Mouse (Mus musculus) limb, embryonic 14.5 days (tissue): ENCODE results near the gene Ppme1. TPM values are rescaled to one million over a fixed set of nuclear protein-coding genes. Genes with fewer than 3 reads are reported as not detected.
A peak's percentile ranks its signal among the peaks of the same experiment; 100 is the strongest.

Experiments used
- ATAC-seq: fragments of 200-750 bp; cut with Nextera tagmentation; 2 replicates; pipeline ENCODE4 v1.8.0; 2017; ENCODE audit warnings: low read depth, moderate number of reproducible peaks, moderate TSS enrichment; ENCODE audit not compliant: low FRiP score
- DNase-seq: peaks from one replicate; pipeline ENCODE4 v3.0.0-alpha.2; 2015; ENCODE audit warnings: low spot score
- H3K27ac ChIP-seq: fragments of 300-500 bp; sonication (generic); replicated peaks from 2 replicates; pipeline ENCODE4 v1.5.1; 2014; ENCODE audit warnings: low read depth, mild to moderate bottlenecking, low read length, moderate library complexity, mixed read lengths
- H3K27me3 ChIP-seq: fragments of 300-500 bp; sonication (generic); 2 replicates; pipeline ENCODE4 v1.6.1; 2014; ENCODE audit warnings: low read length, mixed read lengths; ENCODE audit not compliant: control insufficient read depth, insufficient read depth
- H3K36me3 ChIP-seq: fragments of 300-500 bp; sonication (generic); 2 replicates; pipeline ENCODE4 v1.6.1; 2014; ENCODE audit warnings: mild to moderate bottlenecking, low read length, moderate library complexity, mixed read lengths; ENCODE audit not compliant: control insufficient read depth, insufficient read depth
- H3K4me1 ChIP-seq: fragments of 300-500 bp; sonication (generic); 2 replicates; pipeline ENCODE4 v1.6.1; 2014; ENCODE audit warnings: antibody characterized with exemption, low read length, mixed read lengths; ENCODE audit not compliant: control insufficient read depth, insufficient read depth
- H3K4me2 ChIP-seq: fragments of 300-500 bp; sonication (generic); replicated peaks from 2 replicates; pipeline ENCODE4 v1.6.1; 2014; ENCODE audit warnings: low read depth, mild to moderate bottlenecking, low read length, moderate library complexity; ENCODE audit not compliant: severe bottlenecking
- H3K4me3 ChIP-seq: fragments of 300-500 bp; sonication (generic); replicated peaks from 2 replicates; pipeline ENCODE4 v1.5.1; 2014; ENCODE audit warnings: low read length
- H3K9ac ChIP-seq: fragments of 300-500 bp; sonication (generic); 2 replicates; pipeline ENCODE4 v1.6.1; 2014; ENCODE audit warnings: mild to moderate bottlenecking, low read depth, low read length, moderate library complexity; ENCODE audit not compliant: severe bottlenecking
- H3K9me3 ChIP-seq: fragments of 300-500 bp; sonication (generic); 2 replicates; pipeline ENCODE4 v1.6.1; 2016; ENCODE audit warnings: low read length; ENCODE audit not compliant: control insufficient read depth
- POLR2A ChIP-seq: fragments of 200-500 bp; IDR thresholded peaks from 2 replicates; pipeline ENCODE4 v1.8.0; 2012; ENCODE audit warnings: inconsistent platforms, mild to moderate bottlenecking, moderate library complexity, borderline replicate concordance; ENCODE audit not compliant: insufficient read depth, insufficient read length; ENCODE audit errors: extremely low read depth
- WGBS: fragments of 180-500 bp; shearing (Covaris S2); extraction: QIAGEN DNeasy Blood & Tissue Kit; methylation state at CpG from one replicate; pipeline ENCODE4 v1.1.7; 2014; 5-methylcytosine and 5-hydroxymethylcytosine counted together
- polyA plus RNA-seq, 2 experiments: library from polyadenylated mRNA; depleted of rRNA in 1 of 2; stranded (reverse) in 1 of 2; unstranded in 1 of 2; fragments of >200 nt; fragmentation: Nextera tagmentation in 1 of 2; extraction: Ambion mirVana in 1 of 2; gene quantifications; 2 replicates each; pipeline versions ENCODE4 v1.2.1 to v1.2.3; 2012 to 2014

Gene Ppme1
- polyA plus RNA-seq, 2 experiments = 44.0 to 68.8 TPM

- WGBS = 6% methylated on average over 11 of the region's 11 CpGs
- Histone ChIP-seq H3K4me2 (peak overlapping the region; percentile 54), H3K4me3 (peak overlapping the region; percentile 19), H3K9me3 (0 out of 2 replicates have a peak, but pooled peaks cover 7% of the 10 kb centered on the region), H3K36me3 (peaks cover 7% of the 10 kb centered on the region), H3K9ac (peak overlapping the region; percentile 38), H3K4me1 (peaks cover 38% of the 10 kb centered on the region), H3K27me3 (no peaks in the 10 kb centered on the region), H3K27ac (peak overlapping the region; percentile 99)
- peak; percentile 89 for ATAC-seq
- no peak for TF ChIP-seq POLR2A
- peak; percentile 92 for DNase-seq
Measured at GRCm38 (mm10) chr7:100288622-100289021, 83.5 kb downstream of the Ppme1 start.

- Histone ChIP-seq H3K9ac (peak overlapping the region; percentile 38), H3K4me1 (peaks cover 38% of the 10 kb centered on the region), H3K36me3 (peaks cover 3% of the 10 kb centered on the region; the same call in 1 of the 2 replicates), H3K4me2 (peak overlapping the region; percentile 54), H3K4me3 (peak overlapping the region; percentile 19), H3K27me3 (no peaks in the 10 kb centered on the region), H3K27ac (peak overlapping the region; percentile 99), H3K9me3 (0 out of 2 replicates have a peak, but pooled peaks cover 7% of the 10 kb centered on the region)
- TF ChIP-seq POLR2A = no peak
- WGBS = 5% methylated on average over 7 of the region's 7 CpGs
- peak; percentile 89 for ATAC-seq
- peak; percentile 98 for DNase-seq
Measured at GRCm38 (mm10) chr7:100287748-100288578, 84.1 kb downstream of the Ppme1 start.

- Histone ChIP-seq H3K27me3 (no peaks in the 10 kb centered on the region), H3K9ac (peak within 1 kb of the TSS; percentile 82), H3K4me2 (peak within 1 kb of the TSS; percentile 96), H3K4me1 (peaks cover 38% of the 10 kb centered on the region), H3K36me3 (no peaks in the 10 kb centered on the region), H3K9me3 (no peaks in the 10 kb centered on the region), H3K27ac (peak within 1 kb of the TSS; percentile 99), H3K4me3 (peak within 1 kb of the TSS; percentile 59)
- no peak for DNase-seq
- WGBS = 0% methylated on average over 32 of the region's 53 CpGs
- no peak for ATAC-seq
- no peak for TF ChIP-seq POLR2A
Measured at GRCm38 (mm10) chr7:100285383-100285782, 86.7 kb downstream of the Ppme1 start, which contains the start of gene P4ha3. P4ha3 (plus strand) TSS chr7:100285520.

GRCm38 (mm10) chr7:100283298-100283697, 88.8 kb downstream of the Ppme1 start:
- no peaks in the 10 kb centered on the region for H3K36me3 ChIP-seq
- 14% methylated on average over 3 of the region's 3 CpGs for WGBS
- no peaks in the 10 kb centered on the region for H3K27me3 ChIP-seq
- no peak for TF ChIP-seq POLR2A
- H3K9me3 ChIP-seq = no peaks in the 10 kb centered on the region
- H3K4me1 ChIP-seq = peaks cover 25% of the 10 kb centered on the region
- no peak overlapping the region for H3K4me3 ChIP-seq
- DNase-seq (peak; percentile 5), ATAC-seq (no peak)
- H3K9ac ChIP-seq = no peak overlapping the region
- no peak overlapping the region for H3K4me2 ChIP-seq
- no peak overlapping the region for H3K27ac ChIP-seq

GRCm38 (mm10) chr7:100281596-100281995, 90.5 kb downstream of the Ppme1 start:
- TF ChIP-seq POLR2A = no peak
- Histone ChIP-seq H3K27me3 (no peaks in the 10 kb centered on the region), H3K4me1 (peaks cover 10% of the 10 kb centered on the region)

More at GRCm38 (mm10) chr7:100281596-100281995, 90.5 kb downstream of the Ppme1 start:
- Histone ChIP-seq H3K9me3 (no peaks in the 10 kb centered on the region), H3K36me3 (no peaks in the 10 kb centered on the region), H3K9ac (no peak overlapping the region), H3K4me3 (no peak overlapping the region), H3K27ac (no peak overlapping the region), H3K4me2 (no peak overlapping the region)
- ATAC-seq (no peak), DNase-seq (no peak)
- 57% methylated on average over 3 of the region's 3 CpGs for WGBS
